Mouse (Mus musculus) testis, adult 2 months (tissue): ENCODE data around the gene Setd7.

ENCODE experiments used
- CTCF ChIP-seq: fragments of 200-500 bp; IDR thresholded peaks from 2 replicates; pipeline ENCODE4 v1.5.1; 2012; ENCODE audit warnings: low read depth, mild to moderate bottlenecking, inconsistent platforms, low read length, moderate library complexity; ENCODE audit not compliant: control insufficient read depth, insufficient read depth, insufficient replicate concordance
- POLR2A ChIP-seq: fragments of 200-500 bp; IDR thresholded peaks from 2 replicates; pipeline ENCODE4 v1.6.1; 2012; ENCODE audit warnings: low read depth, mild to moderate bottlenecking, inconsistent platforms, low read length, moderate library complexity; ENCODE audit not compliant: control insufficient read depth

- TF ChIP-seq CTCF, result no peak
- TF ChIP-seq POLR2A, result no peak
Observed at GRCm38 (mm10) chr3:51468530-51468929, 92.1 kb downstream of the Setd7 start.
